Mouse (Mus musculus): Measurements from ENCODE around the gene Lyrm7. TPM values are rescaled to one million over a fixed set of nuclear protein-coding genes. Genes with fewer than 3 reads are reported as not detected.
A peak's percentile ranks its signal among the peaks of the same experiment; 100 is the strongest.

The Lyrm7 gene
- 14.2 and 17.6 TPM in 2 replicates for polyA plus RNA-seq (2015; fragmentation: Nextera tagmentation; extraction: Ambion mirVana)

DNA sequence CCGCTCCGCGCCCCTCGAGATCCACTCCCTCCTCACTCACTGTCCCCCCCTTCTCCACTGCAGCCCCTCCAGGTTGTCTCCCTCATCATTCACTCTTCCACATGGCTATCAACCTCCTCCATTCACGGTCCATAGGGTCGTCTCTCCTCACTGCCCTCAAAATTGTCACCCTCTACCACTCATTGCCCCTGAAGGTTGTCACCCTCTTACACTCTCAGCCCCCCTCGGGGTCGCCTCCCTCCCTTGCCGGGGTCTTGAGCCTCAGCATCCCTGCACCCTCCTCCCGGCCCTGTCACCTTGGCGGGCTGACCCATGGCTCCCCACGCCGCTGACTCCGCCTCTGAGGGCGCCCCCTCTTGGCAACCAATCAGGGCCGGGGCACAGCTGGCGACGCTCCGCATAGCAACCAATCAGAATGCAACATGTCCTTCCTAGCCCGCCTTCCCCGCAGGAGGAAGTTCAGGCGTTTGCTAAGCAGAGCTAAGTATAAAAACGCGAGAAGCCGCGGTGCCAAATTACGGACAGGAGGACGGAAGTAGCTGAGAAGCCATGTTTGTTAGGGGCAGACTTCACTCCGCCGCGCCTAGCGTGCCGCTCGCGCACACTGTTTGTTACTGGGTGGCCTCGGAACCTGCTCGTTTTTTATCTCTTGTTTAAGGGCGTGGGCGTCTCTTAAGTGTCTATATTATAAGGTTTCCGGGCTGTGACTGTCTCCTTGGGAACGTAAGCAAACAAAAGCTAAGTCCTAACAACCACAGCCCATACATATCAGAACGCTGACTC lies at the start of gene Lyrm7:
TSS of gene Lyrm7 (minus strand) at position 661 of the 783 bp plus-strand sequence.
- peak within 1 kb of the TSS; percentile 60 for H3K4me2 ChIP-seq (ENCODE audit: low read length)
- no peaks in the 10 kb centered on the region for H3K36me3 ChIP-seq (ENCODE audit: control insufficient read depth, insufficient read depth)
- no peaks in the 10 kb centered on the region for H3K9me3 ChIP-seq (ENCODE audit: control insufficient read depth, low read length)
- WGBS = under 1% methylated on average over 42 of the region's 42 CpGs
- peak within 1 kb of the TSS; percentile 85 for H3K4me3 ChIP-seq (replicated peaks; ENCODE audit: low read length)
- peaks cover 14% of the 10 kb centered on the region for H3K4me1 ChIP-seq (replicated peaks; ENCODE audit: control insufficient read depth, insufficient read depth, low read length)
- peak; percentile 98 for ATAC-seq
- peak within 1 kb of the TSS; percentile 93 for H3K27ac ChIP-seq (ENCODE audit: low read length)
- H3K27me3 ChIP-seq (replicated peaks; ENCODE audit: control insufficient read depth, insufficient read depth, low read length) = no peaks in the 10 kb centered on the region
- H3K9ac ChIP-seq (replicated peaks; ENCODE audit: low read depth, low read length) = peak within 1 kb of the TSS; percentile 77

DNA sequence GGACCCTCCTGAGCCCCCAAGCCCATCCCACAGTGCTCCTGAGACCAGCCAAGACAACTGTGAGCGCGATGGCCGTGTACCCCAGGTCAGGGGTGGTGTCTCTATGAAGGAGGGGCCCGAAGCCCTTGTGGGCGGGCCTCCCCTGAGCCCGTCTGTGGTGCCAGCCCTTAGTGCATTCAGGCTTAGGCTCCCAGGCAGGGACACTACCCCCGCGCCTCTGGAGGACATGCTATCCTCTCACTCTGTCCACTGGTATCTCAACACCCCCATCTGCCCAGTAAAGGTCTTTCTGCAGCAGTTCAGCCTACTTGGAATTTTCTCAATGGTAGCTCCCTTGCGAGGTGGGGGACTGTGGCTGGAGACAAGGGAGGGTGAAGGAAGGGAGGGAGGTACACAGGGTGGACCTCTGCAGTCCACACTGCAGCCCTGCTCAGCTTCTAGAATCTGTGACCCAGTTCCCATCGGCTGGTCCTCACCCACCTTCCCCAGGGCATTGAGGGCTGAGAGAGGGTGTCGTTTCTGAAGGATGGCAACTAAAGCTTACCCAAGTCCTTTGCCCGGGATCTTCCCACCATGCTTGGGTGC lies 49.5 kb upstream of the Lyrm7 start:
- Histone ChIP-seq H3K27ac (ENCODE audit: low read length) (no peak overlapping the region), H3K4me1 (replicated peaks; ENCODE audit: control insufficient read depth, insufficient read depth, low read length) (no peaks in the 10 kb centered on the region), H3K9ac (replicated peaks; ENCODE audit: low read depth, low read length) (no peak overlapping the region), H3K36me3 (ENCODE audit: control insufficient read depth, insufficient read depth) (no peaks in the 10 kb centered on the region), H3K27me3 (replicated peaks; ENCODE audit: control insufficient read depth, insufficient read depth, low read length) (no peaks in the 10 kb centered on the region), H3K9me3 (ENCODE audit: control insufficient read depth, low read length) (no peaks in the 10 kb centered on the region), H3K4me2 (ENCODE audit: low read length) (no peak overlapping the region), H3K4me3 (replicated peaks; ENCODE audit: low read length) (no peak overlapping the region)
- 90% methylated on average over 12 of the region's 12 CpGs for WGBS
- ATAC-seq = no peak

DNA sequence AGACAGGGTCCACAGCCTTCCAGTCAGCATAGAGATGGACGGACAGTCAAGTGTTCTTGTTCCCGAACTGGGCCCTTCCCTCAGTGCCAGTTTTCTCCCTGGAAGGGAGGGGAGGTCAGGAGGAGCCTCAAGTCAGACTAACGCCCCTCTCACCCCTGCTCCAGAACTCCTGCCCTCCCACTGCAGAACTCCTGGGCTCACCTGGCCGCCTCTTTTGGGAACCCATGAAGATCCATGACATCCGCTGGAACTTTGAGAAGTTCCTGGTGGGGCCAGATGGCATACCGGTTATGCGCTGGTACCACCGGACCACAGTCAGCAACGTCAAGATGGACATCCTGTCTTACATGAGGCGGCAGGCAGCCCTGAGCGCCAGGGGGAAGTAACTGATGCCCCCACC lies 48.6 kb upstream of the Lyrm7 start:
- ATAC-seq = no peak
- Histone ChIP-seq H3K4me3 (replicated peaks; ENCODE audit: low read length) (no peak overlapping the region), H3K9ac (replicated peaks; ENCODE audit: low read depth, low read length) (no peak overlapping the region), H3K27me3 (replicated peaks; ENCODE audit: control insufficient read depth, insufficient read depth, low read length) (no peaks in the 10 kb centered on the region), H3K4me1 (replicated peaks; ENCODE audit: control insufficient read depth, insufficient read depth, low read length) (no peaks in the 10 kb centered on the region), H3K27ac (ENCODE audit: low read length) (no peak overlapping the region), H3K4me2 (ENCODE audit: low read length) (no peak overlapping the region), H3K9me3 (ENCODE audit: control insufficient read depth, low read length) (no peaks in the 10 kb centered on the region), H3K36me3 (ENCODE audit: control insufficient read depth, insufficient read depth) (no peaks in the 10 kb centered on the region)
- 95% methylated on average over 11 of the region's 11 CpGs for WGBS

DNA sequence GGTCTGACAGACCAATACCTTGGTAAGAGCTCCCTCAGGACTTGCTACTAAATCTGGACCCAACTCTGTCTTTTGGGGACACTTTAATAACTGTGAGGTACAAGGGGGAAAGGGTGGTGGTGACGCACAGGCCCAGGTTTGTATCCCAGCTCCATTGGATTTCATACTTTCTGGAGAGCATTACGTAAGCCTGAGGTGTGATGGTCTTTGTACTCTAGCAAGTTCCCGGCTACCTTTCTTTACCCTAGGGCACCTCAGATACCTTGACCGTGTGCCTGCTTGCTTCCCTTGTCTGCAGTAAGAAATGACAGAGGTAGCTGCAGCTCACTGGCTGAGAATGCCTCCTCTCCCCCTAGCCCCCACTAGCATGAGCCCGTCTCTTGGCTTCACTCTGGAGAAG lies 46.5 kb upstream of the Lyrm7 start:
- Histone ChIP-seq H3K36me3 (ENCODE audit: control insufficient read depth, insufficient read depth) (no peaks in the 10 kb centered on the region), H3K27me3 (replicated peaks; ENCODE audit: control insufficient read depth, insufficient read depth, low read length) (no peaks in the 10 kb centered on the region), H3K4me1 (replicated peaks; ENCODE audit: control insufficient read depth, insufficient read depth, low read length) (0 out of 2 replicates have a peak, but pooled peaks cover 2% of the 10 kb centered on the region), H3K27ac (ENCODE audit: low read length) (no peak overlapping the region), H3K4me3 (replicated peaks; ENCODE audit: low read length) (no peak overlapping the region), H3K4me2 (ENCODE audit: low read length) (no peak overlapping the region), H3K9ac (replicated peaks; ENCODE audit: low read depth, low read length) (no peak overlapping the region), H3K9me3 (ENCODE audit: control insufficient read depth, low read length) (no peaks in the 10 kb centered on the region)
- WGBS = 94% methylated on average over 5 of the region's 5 CpGs
- ATAC-seq = no peak

DNA sequence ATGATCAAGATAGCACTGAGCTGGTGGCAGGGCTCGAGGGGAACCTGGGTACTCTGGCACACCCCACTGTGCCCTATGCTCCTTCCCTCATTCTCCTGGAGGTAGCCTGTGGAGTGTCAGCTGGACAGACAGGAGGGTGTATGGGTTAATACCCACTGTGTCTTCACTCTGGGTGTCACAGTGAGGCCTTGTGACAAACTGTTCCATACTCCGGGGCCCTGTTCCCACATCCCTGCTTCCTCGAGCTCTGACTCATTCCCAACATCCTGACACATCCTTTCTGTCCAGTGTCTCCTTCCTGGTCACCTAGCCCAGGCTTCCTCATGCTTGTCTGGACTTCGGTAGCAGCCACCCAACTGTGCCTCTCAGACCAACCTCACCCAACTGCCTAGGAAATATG lies 45.8 kb upstream of the Lyrm7 start:
- H3K9ac ChIP-seq (replicated peaks; ENCODE audit: low read depth, low read length) = no peak overlapping the region
- no peaks in the 10 kb centered on the region for H3K27me3 ChIP-seq (replicated peaks; ENCODE audit: control insufficient read depth, insufficient read depth, low read length)
- no peaks in the 10 kb centered on the region for H3K9me3 ChIP-seq (ENCODE audit: control insufficient read depth, low read length)
- H3K36me3 ChIP-seq (ENCODE audit: control insufficient read depth, insufficient read depth) = no peaks in the 10 kb centered on the region
- H3K4me1 ChIP-seq (replicated peaks; ENCODE audit: control insufficient read depth, insufficient read depth, low read length) = 0 out of 2 replicates have a peak, but pooled peaks cover 3% of the 10 kb centered on the region
- 84% methylated on average over 4 of the region's 4 CpGs for WGBS
- no peak overlapping the region for H3K4me2 ChIP-seq (ENCODE audit: low read length)
- H3K27ac ChIP-seq (ENCODE audit: low read length) = no peak overlapping the region
- ATAC-seq = no peak
- no peak overlapping the region for H3K4me3 ChIP-seq (replicated peaks; ENCODE audit: low read length)

DNA sequence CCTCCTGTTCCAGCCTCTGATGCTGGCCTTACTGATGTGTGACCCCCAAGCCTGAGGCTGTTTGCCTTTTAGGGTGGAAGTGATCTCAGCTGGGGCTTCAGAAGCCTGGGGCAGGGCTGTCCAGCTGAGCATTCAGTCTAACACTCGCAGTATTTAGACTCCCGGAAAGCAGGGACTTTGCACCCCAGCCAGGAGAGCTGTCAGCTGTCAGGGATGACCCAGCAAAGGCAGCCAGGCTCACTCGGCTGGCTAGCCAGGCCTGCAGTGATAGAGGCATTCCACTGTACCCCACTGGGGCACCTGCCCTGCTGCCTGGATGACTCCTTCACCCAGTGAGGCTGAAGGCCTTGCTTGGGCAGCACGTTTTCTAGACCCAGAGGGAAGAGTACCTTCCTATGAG lies 45.2 kb upstream of the Lyrm7 start:
- Histone ChIP-seq H3K4me2 (ENCODE audit: low read length) (no peak overlapping the region), H3K36me3 (ENCODE audit: control insufficient read depth, insufficient read depth) (no peaks in the 10 kb centered on the region), H3K4me1 (replicated peaks; ENCODE audit: control insufficient read depth, insufficient read depth, low read length) (0 out of 2 replicates have a peak, but pooled peaks cover 3% of the 10 kb centered on the region), H3K27ac (ENCODE audit: low read length) (no peak overlapping the region), H3K27me3 (replicated peaks; ENCODE audit: control insufficient read depth, insufficient read depth, low read length) (no peaks in the 10 kb centered on the region), H3K9ac (replicated peaks; ENCODE audit: low read depth, low read length) (no peak overlapping the region), H3K9me3 (ENCODE audit: control insufficient read depth, low read length) (no peaks in the 10 kb centered on the region), H3K4me3 (replicated peaks; ENCODE audit: low read length) (no peak overlapping the region)
- no peak for ATAC-seq
- 80% methylated on average over 4 of the region's 4 CpGs for WGBS

DNA sequence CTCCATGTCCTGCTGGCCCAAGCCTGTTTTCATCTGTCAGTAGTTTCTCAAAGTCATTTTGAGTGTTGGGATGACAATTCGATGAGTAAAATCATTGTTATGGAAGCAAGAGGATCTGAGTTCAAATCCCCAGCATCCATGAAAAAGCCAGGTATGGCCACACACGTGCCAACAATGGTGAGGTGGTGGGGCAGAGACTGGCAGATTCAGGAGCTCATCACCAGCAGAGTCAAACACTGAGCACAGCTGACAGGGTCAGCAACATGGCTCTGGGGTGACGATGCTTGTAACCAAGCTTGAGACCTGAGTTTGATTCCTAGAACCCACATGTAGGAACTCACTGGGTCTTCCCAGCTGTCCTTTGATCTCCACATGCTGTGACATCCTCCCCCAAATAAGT lies 44.4 kb upstream of the Lyrm7 start:
- Histone ChIP-seq H3K4me3 (replicated peaks; ENCODE audit: low read length) (no peak overlapping the region), H3K4me1 (replicated peaks; ENCODE audit: control insufficient read depth, insufficient read depth, low read length) (0 out of 2 replicates have a peak, but pooled peaks cover 3% of the 10 kb centered on the region), H3K27ac (ENCODE audit: low read length) (no peak overlapping the region), H3K27me3 (replicated peaks; ENCODE audit: control insufficient read depth, insufficient read depth, low read length) (no peaks in the 10 kb centered on the region), H3K9ac (replicated peaks; ENCODE audit: low read depth, low read length) (no peak overlapping the region), H3K36me3 (ENCODE audit: control insufficient read depth, insufficient read depth) (no peaks in the 10 kb centered on the region), H3K4me2 (ENCODE audit: low read length) (no peak overlapping the region), H3K9me3 (ENCODE audit: control insufficient read depth, low read length) (no peaks in the 10 kb centered on the region)
- ATAC-seq = no peak
- 87% methylated on average over 3 of the region's 3 CpGs for WGBS

DNA sequence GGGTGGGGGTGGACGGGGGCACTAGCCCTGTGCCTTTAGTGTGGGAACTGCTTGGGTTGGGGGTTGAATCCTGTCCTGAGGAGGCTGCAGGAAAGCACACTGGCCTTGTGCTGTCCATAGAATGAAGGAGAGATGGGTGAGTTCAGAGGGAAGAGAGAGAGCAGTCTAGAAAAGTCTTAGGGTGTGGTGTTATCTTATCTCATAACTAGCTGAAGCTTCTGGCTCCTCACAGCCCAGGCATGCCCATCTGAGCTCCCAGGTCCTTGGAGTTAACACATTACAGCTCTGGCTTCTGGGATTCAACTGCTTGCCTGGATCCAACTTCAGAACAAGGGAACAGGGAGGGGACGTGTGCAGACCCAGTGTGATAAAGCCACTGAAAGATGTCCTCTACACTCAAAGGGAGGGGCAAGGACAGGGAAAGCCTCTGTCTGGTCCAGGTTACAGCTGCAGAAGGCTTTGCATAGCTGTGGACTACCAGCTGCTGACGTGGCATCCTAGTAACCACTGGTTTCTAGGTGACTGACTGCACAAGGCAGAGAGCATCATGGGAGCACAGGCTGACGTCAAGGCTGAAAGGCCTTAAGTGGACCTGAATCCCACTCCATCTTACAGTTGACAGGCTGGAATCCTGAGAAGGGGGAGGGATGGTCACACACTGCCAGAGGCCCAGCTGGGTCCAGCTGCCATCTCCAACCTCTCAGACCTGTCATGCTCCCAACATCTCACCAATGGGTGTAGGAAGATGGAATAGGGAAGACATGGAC lies 43.4 kb upstream of the Lyrm7 start:
- H3K36me3 ChIP-seq (ENCODE audit: control insufficient read depth, insufficient read depth) = no peaks in the 10 kb centered on the region
- ATAC-seq = no peak
- 57% methylated on average over 4 of the region's 4 CpGs for WGBS
- H3K27me3 ChIP-seq (replicated peaks; ENCODE audit: control insufficient read depth, insufficient read depth, low read length) = no peaks in the 10 kb centered on the region
- H3K4me1 ChIP-seq (replicated peaks; ENCODE audit: control insufficient read depth, insufficient read depth, low read length) = 0 out of 2 replicates have a peak, but pooled peaks cover 3% of the 10 kb centered on the region
- H3K4me3 ChIP-seq (replicated peaks; ENCODE audit: low read length) = no peak overlapping the region
- H3K9me3 ChIP-seq (ENCODE audit: control insufficient read depth, low read length) = no peaks in the 10 kb centered on the region
- H3K9ac ChIP-seq (replicated peaks; ENCODE audit: low read depth, low read length) = no peak overlapping the region
- no peak overlapping the region for H3K4me2 ChIP-seq (ENCODE audit: low read length)
- no peak overlapping the region for H3K27ac ChIP-seq (ENCODE audit: low read length)

DNA sequence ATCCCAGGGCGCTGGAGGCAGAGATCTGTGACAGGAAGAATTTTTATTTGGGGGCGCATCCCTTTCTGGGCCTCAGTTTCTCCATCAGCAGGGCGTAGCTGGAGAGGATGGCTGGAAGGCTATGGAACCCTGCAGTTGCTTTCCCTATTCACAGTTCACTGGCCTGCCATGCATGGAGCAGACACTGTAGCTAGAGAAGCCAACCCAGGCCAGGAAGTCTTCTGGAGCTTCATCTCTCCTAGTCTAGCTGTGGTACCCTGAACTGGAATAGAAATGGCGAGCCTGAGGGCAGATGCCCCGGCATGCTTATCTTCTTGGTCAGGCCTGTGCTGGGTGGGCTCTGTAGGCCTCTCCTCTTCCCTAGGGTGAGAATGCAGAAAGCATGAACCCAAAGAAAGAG lies 42.6 kb upstream of the Lyrm7 start:
- Histone ChIP-seq H3K27me3 (replicated peaks; ENCODE audit: control insufficient read depth, insufficient read depth, low read length) (no peaks in the 10 kb centered on the region), H3K36me3 (ENCODE audit: control insufficient read depth, insufficient read depth) (no peaks in the 10 kb centered on the region), H3K4me3 (replicated peaks; ENCODE audit: low read length) (peak overlapping the region; percentile 53), H3K4me1 (replicated peaks; ENCODE audit: control insufficient read depth, insufficient read depth, low read length) (0 out of 2 replicates have a peak, but pooled peaks cover 3% of the 10 kb centered on the region), H3K4me2 (ENCODE audit: low read length) (peak overlapping the region; percentile 87), H3K9ac (replicated peaks; ENCODE audit: low read depth, low read length) (no peak overlapping the region), H3K9me3 (ENCODE audit: control insufficient read depth, low read length) (no peaks in the 10 kb centered on the region), H3K27ac (ENCODE audit: low read length) (no peak overlapping the region)
- no peak for ATAC-seq
- WGBS = 80% methylated on average over 5 of the region's 5 CpGs
